Mouse (Mus musculus): ENCODE results near the gene Clec16a. TPM values are rescaled to one million over a fixed set of nuclear protein-coding genes. Genes with fewer than 3 reads are reported as not detected.

Clec16a gene
- 10 to 100 TPM; 72.6 to 77.5 TPM for total RNA-seq (2021)
- long read RNA-seq, experiment 1, partial matches to known transcripts, result 4 of 43 reads
- long read RNA-seq, experiment 1, other reads (novel, unspliced or antisense), result 39 of 43 reads
- long read RNA-seq, experiment 2, partial matches to known transcripts, result 10 of 39 reads
- long read RNA-seq, experiment 2, other reads (novel, unspliced or antisense), result 29 of 39 reads

- DNase-seq (ENCODE audit: low spot score in 2 of 2), result peak; percentile 93 to 97
Observed at GRCm38 (mm10) chr16:10544995-10545622, at the start of gene Clec16a. TSS of gene Clec16a (plus strand) at chr16:10545339.

GRCm38 (mm10) chr16:10495824-10496298, 49.3 kb upstream of the Clec16a start:
- DNase-seq (ENCODE audit: low spot score in 2 of 2), result no peak

GRCm38 (mm10) chr16:10498096-10498602, 47.0 kb upstream of the Clec16a start:
- DNase-seq (ENCODE audit: low spot score in 2 of 2), result no peak

- DNase-seq (ENCODE audit: low spot score in 2 of 2), result no peak
Observed at GRCm38 (mm10) chr16:10499122-10499521, 46.0 kb upstream of the Clec16a start.

DNA sequence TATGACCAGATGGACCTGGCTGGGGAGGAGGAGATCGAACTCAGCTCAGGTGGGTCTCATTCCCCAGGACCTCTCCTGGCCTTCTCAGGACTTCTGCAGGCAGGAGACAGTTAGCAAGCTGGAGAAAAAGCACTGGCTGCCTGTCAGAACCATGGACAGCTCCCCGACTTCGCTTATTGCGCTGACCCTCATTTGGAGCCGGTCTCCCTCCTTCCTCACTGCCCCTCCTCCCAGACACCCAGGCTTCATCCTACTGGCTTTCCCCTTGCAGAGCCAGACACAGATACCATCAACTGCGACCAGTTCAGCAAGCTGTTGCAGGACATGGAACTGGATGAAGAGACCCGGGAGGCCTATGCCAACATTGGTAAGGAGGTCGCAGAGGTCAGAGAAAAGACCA, 43.3 kb upstream of the Clec16a start:
- no peak for DNase-seq (ENCODE audit: low spot score in 2 of 2)

DNA sequence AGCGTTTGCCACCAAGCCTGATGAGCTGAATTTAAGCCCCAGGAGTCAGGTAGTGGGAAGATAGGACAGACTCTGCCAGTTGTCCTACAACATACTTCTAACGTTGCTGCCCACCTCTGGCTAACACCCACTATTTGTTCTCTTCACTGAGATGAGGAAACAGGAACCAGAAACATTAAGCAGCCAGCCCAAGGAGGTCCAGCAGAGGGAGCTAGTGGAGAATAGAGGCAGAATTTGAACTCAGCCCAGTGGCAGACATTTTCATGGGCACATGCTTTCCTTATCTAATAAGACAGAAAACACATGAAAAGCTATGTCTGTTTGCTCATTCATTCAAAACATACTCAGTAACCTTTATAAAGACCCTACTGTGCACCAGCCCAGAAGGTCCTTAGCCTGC, 42.1 kb upstream of the Clec16a start:
- DNase-seq (ENCODE audit: low spot score in 2 of 2), result no peak

GRCm38 (mm10) chr16:10507445-10507844, 37.7 kb upstream of the Clec16a start:
- DNase-seq (ENCODE audit: low spot score in 2 of 2), result no peak

GRCm38 (mm10) chr16:10508691-10509090, 36.4 kb upstream of the Clec16a start:
- DNase-seq (ENCODE audit: low spot score in 2 of 2), result no peak

DNA sequence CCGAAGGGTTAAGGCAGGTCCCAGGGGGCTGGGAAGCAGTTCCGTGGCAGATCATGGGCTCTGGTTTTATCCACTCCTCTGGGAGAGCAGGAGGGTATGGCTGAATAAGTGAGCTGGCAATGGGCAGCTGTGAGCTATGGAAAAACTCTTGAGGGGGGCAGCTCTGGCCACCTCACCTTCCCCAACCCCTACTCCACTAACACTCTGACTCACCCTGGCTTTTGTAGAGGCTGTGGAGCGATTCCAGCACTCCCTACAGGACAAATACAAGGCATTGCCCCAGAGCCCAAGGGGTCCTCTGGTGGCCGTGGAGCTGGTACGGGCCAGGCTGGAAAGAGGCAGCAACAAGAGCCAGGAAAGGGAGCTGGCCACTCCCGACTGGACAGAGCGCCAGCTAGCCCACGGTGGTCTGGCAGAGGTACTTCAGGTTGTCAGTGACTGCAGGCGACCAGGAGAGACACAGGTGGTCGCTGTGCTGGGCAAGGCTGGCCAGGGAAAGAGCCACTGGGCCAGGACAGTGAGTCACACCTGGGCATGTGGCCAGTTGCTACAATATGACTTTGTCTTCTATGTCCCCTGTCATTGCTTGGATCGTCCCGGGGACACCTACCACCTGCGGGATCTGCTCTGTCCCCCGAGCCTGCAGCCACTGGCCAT, 34.5 kb upstream of the Clec16a start:
- DNase-seq (ENCODE audit: low spot score in 2 of 2), result no peak

DNA sequence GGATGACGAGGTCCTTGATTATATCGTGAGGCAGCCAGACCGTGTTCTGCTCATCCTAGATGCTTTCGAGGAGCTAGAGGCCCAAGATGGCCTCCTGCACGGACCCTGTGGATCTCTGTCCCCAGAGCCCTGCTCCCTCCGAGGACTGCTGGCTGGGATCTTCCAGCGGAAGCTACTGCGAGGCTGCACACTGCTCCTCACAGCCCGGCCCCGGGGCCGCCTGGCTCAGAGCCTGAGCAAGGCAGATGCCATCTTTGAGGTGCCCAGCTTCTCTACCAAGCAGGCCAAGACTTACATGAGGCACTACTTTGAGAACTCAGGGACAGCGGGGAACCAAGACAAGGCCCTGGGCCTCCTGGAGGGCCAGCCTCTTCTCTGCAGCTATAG, 34.0 kb upstream of the Clec16a start:
- DNase-seq (ENCODE audit: low spot score in 2 of 2), result no peak

GRCm38 (mm10) chr16:10515953-10516572, 29.1 kb upstream of the Clec16a start:
- no peak for DNase-seq (ENCODE audit: low spot score in 2 of 2)

GRCm38 (mm10) chr16:10518030-10518429, 27.1 kb upstream of the Clec16a start:
- no peak for DNase-seq (ENCODE audit: low spot score in 2 of 2)

DNA sequence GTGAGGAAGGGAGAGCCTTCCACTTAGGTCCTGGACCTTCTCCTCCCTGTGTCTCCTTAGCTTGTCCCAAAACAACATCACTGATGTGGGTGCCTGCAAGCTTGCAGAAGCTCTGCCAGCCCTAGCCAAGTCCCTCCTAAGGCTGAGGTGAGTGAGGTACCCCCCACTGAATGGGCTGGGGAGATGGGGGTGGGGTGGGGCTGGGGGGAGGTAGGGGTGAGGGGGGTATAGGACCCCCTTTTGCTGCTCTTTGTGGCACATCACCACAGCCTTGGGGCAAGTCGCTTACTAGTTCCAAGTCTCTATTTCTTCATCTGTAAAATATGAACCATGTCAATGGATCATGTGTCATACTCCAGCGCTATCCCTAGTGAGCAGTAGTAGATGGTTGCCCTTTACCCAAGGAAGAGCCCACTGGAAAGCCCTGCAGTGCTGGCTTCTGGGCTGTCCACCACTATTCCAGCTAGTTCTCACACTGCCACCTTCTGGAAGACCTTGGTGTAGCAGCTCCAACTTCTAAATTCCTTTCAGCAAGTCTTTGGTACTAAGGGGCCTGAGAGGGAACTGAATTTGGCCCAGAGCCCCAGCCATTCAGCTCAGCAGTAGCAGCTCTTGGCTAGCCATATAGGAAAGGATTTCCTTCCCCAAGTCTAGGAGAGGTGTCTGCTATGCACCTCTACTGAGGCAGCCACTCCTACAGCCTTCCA, 24.1 kb upstream of the Clec16a start:
- DNase-seq (ENCODE audit: low spot score in 2 of 2), result peak; percentile 81 to 90

- peak; percentile 68 to 85 for DNase-seq (ENCODE audit: low spot score in 2 of 2)
Observed at GRCm38 (mm10) chr16:10522811-10523210, 22.3 kb upstream of the Clec16a start.

DNA sequence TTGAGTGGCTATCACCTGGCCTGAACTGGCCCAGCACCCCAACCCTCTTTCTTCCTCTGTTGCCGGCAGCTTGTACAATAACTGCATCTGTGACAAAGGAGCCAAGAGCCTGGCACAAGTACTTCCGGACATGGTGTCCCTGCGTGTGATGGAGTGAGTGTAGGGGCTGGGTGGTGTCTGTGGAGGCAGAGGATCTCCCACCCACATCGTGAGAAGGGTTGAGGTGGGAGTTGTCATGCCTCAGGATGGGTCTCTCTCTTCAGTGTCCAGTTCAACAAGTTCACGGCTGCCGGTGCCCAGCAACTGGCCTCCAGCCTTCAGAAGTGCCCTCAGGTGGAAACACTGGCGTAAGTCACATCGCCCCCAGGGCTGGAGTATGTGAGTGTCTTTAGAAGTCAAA, 21.5 kb upstream of the Clec16a start:
- no peak for DNase-seq (ENCODE audit: low spot score in 2 of 2)

- DNase-seq (ENCODE audit: low spot score in 2 of 2), result no peak
Observed at GRCm38 (mm10) chr16:10524866-10525609, 20.1 kb upstream of the Clec16a start.

- no peak for DNase-seq (ENCODE audit: low spot score in 2 of 2)
Observed at GRCm38 (mm10) chr16:10525610-10525980, 19.5 kb upstream of the Clec16a start.

DNA sequence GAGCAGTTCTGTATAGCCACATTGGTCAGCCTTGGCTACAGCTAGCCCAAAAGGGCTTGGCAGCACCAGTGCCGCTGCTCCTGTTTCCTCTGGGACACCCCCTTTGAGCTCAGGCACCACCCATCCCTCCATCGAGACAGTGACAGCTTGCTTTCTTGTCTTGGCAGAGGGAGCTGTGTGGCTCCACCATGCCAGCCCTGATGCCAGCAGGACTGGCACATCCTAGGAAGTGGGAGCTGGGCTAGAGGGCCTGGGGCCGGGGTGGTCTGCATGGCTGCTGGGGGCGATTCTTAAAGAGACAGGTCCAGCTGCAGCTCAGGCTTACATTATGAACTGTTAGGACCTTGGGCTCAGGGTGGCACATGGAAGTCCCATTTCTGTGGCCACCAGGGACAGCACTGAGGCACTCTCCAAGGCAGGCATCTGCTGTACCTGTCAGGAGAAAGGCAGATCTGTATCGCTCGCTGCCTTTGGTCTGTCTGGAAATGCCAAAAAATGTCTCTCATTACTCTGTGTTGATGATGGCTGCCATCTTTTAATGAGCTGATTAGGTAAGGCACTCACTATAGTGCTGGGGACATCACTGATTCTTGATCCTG, 18.0 kb upstream of the Clec16a start:
- DNase-seq (ENCODE audit: low spot score in 2 of 2), result peak; percentile 44 to 64

- DNase-seq (ENCODE audit: low spot score in 2 of 2), result no peak
Observed at GRCm38 (mm10) chr16:10528382-10528781, 16.8 kb upstream of the Clec16a start.

DNA sequence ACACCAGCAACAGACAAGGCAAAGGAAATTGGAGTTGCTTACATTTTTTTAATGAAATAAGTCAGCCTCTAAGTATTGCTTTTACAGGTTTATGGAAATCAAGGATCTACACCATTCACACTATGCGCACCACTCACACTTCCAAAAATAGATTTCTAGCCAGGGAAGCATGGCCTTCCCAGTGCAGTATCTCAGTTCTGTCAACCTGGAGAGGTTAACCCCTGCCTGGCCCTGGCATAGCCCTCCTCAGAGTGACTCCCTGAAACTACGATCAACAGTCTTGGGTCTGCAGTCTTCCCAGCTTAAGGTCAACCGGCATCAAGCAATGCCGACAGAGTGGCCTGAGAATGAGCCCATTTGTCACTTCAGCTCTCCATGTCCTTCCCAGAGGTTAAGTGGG, 15.0 kb upstream of the Clec16a start:
- DNase-seq (ENCODE audit: low spot score in 2 of 2), result no peak
